Mouse (Mus musculus): ENCODE results near the gene Mcm10. TPM values are rescaled to one million over a fixed set of nuclear protein-coding genes. Genes with fewer than 3 reads are reported as not detected.

Mcm10 gene
- polyA plus RNA-seq (2015; fragmentation: Nextera tagmentation; extraction: Ambion mirVana) = 2.0 and 2.1 TPM in 2 replicates

GRCm38 (mm10) chr2:5012491-5013324 is at the start of gene Mcm10:
Gene Mcm10 (minus strand): TSS chr2:5012791.
- peak within 1 kb of the TSS; percentile 60 for H3K4me2 ChIP-seq (replicated peaks; ENCODE audit: low read depth, low read length)
- H3K27ac ChIP-seq (ENCODE audit: low read length) = no peak within 1 kb of the TSS
- H3K4me1 ChIP-seq (ENCODE audit: insufficient read depth, low read depth, low read length) = 0 out of 2 replicates have a peak, but pooled peaks cover 4% of the 10 kb centered on the region
- WGBS = 3% methylated on average over 32 of the region's 32 CpGs
- H3K36me3 ChIP-seq (ENCODE audit: insufficient read depth, low read length) = no peaks in the 10 kb centered on the region
- ATAC-seq = peak; percentile 100
- H3K27me3 ChIP-seq (replicated peaks; ENCODE audit: insufficient read depth, low read length) = no peaks in the 10 kb centered on the region
- H3K9me3 ChIP-seq (ENCODE audit: low read length) = no peaks in the 10 kb centered on the region
- H3K4me3 ChIP-seq (ENCODE audit: low read depth, low read length) = peak within 1 kb of the TSS; percentile 55
- no peak within 1 kb of the TSS for H3K9ac ChIP-seq (replicated peaks; ENCODE audit: low read depth)
- no peak for TF ChIP-seq CTCF (IDR thresholded peaks at IDR 0.05)
- no peak for TF ChIP-seq EP300 (IDR thresholded peaks at IDR 0.05)
- DNase-seq (ENCODE audit: low spot score) = peak; percentile 98

- no peaks in the 10 kb centered on the region for H3K27me3 ChIP-seq (replicated peaks; ENCODE audit: insufficient read depth, low read length)
- no peak for TF ChIP-seq CTCF (IDR thresholded peaks at IDR 0.05)
- no peak for TF ChIP-seq EP300 (IDR thresholded peaks at IDR 0.05)
- ATAC-seq = no peak
- H3K27ac ChIP-seq (ENCODE audit: low read length) = no peak overlapping the region
- no peaks in the 10 kb centered on the region for H3K36me3 ChIP-seq (ENCODE audit: insufficient read depth, low read length)
- no peak overlapping the region for H3K4me2 ChIP-seq (replicated peaks; ENCODE audit: low read depth, low read length)
- no peak overlapping the region for H3K9ac ChIP-seq (replicated peaks; ENCODE audit: low read depth)
- H3K9me3 ChIP-seq (ENCODE audit: low read length) = no peaks in the 10 kb centered on the region
- no peak for DNase-seq (ENCODE audit: low spot score)
- no peak overlapping the region for H3K4me3 ChIP-seq (ENCODE audit: low read depth, low read length)
- H3K4me1 ChIP-seq (ENCODE audit: insufficient read depth, low read depth, low read length) = peaks cover 10% of the 10 kb centered on the region; the same call in 1 of the 2 replicates
- 66% methylated on average over 8 of the region's 8 CpGs for WGBS
Observed at GRCm38 (mm10) chr2:5061133-5061708, 48.6 kb upstream of the Mcm10 start.

DNA sequence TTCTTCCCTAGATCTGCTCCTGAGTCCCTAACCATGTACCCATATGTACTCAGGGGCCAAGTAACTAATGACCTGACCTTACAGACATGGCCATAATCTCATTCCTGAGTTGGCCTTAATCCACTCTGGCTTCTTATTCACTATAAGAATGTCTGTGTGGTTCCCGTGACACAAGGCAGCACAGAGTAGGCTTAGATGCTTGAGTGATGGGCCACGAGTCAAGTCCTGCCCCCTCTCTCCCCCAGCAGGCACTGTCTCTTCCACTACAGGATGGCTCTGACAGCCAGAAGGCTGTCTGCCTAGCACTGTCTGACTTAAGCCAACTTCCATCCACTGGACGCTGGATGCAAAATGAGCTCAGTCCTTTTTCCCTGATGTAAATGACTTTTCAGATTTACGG is 47.4 kb upstream of the Mcm10 start:
- no peaks in the 10 kb centered on the region for H3K36me3 ChIP-seq (ENCODE audit: insufficient read depth, low read length)
- TF ChIP-seq CTCF (IDR thresholded peaks at IDR 0.05) (no peak), EP300 (IDR thresholded peaks at IDR 0.05) (no peak)
- H3K9ac ChIP-seq (replicated peaks; ENCODE audit: low read depth) = no peak overlapping the region
- DNase-seq (ENCODE audit: low spot score) (no peak), ATAC-seq (no peak)
- no peaks in the 10 kb centered on the region for H3K27me3 ChIP-seq (replicated peaks; ENCODE audit: insufficient read depth, low read length)
- WGBS = 83% methylated on average over 4 of the region's 4 CpGs
- H3K9me3 ChIP-seq (ENCODE audit: low read length) = no peaks in the 10 kb centered on the region
- H3K4me1 ChIP-seq (ENCODE audit: insufficient read depth, low read depth, low read length) = peaks cover 10% of the 10 kb centered on the region; the same call in 1 of the 2 replicates
- no peak overlapping the region for H3K4me3 ChIP-seq (ENCODE audit: low read depth, low read length)
- H3K27ac ChIP-seq (ENCODE audit: low read length) = no peak overlapping the region
- H3K4me2 ChIP-seq (replicated peaks; ENCODE audit: low read depth, low read length) = no peak overlapping the region

DNA sequence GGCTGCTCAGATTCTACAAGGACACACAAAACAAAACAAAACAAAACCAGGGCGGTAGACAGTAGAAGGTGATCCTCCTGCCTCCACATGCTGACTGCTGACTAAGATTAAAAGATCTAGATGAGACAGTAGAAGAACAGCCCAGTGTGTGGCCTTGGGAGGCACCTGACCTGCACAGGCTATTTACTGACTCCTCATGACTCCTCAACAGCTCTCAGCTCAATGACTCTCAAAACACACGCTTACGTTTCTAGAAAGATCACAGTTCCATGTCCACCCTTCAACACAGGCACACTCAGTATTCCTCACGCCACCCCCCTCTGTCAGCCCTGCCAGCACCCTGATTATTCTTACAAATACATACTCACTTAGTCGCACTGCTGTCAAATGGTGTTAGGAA is 45.8 kb upstream of the Mcm10 start:
- Histone ChIP-seq H3K4me2 (replicated peaks; ENCODE audit: low read depth, low read length) (no peak overlapping the region), H3K36me3 (ENCODE audit: insufficient read depth, low read length) (no peaks in the 10 kb centered on the region), H3K27ac (ENCODE audit: low read length) (no peak overlapping the region), H3K9ac (replicated peaks; ENCODE audit: low read depth) (no peak overlapping the region), H3K4me1 (ENCODE audit: insufficient read depth, low read depth, low read length) (peaks cover 5% of the 10 kb centered on the region; the same call in 1 of the 2 replicates), H3K9me3 (ENCODE audit: low read length) (no peaks in the 10 kb centered on the region), H3K4me3 (ENCODE audit: low read depth, low read length) (no peak overlapping the region), H3K27me3 (replicated peaks; ENCODE audit: insufficient read depth, low read length) (no peaks in the 10 kb centered on the region)
- DNase-seq (ENCODE audit: low spot score) = peak; percentile 83
- 45% methylated on average over 5 of the region's 5 CpGs for WGBS
- ATAC-seq = peak; percentile 91
- TF ChIP-seq CTCF (IDR thresholded peaks at IDR 0.05) (no peak), EP300 (IDR thresholded peaks at IDR 0.05) (peak; percentile 79)

DNA sequence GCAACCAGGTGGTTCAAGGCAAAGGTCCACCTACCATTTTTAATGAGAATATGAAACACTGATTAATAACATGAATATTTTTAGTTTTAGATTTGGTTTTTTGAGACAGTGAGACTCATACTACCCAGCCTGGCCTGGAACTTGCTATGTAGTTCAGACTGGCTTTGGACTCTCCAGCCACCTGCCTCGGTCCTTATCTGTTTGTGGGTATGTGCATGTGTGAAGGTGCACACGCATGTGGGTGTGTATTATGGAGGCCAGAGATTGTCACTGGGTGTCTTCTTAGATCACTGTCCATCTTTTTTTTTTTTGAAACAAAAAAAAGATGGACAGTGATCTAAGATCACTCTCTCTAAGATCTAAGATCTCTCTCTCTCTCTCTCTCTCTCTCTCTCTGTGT is 38.0 kb upstream of the Mcm10 start:
- ATAC-seq = no peak
- 86% methylated on average over 2 of the region's 2 CpGs for WGBS
- H3K9ac ChIP-seq (replicated peaks; ENCODE audit: low read depth) = no peak overlapping the region
- no peak overlapping the region for H3K4me3 ChIP-seq (ENCODE audit: low read depth, low read length)
- no peaks in the 10 kb centered on the region for H3K27me3 ChIP-seq (replicated peaks; ENCODE audit: insufficient read depth, low read length)
- H3K9me3 ChIP-seq (ENCODE audit: low read length) = no peaks in the 10 kb centered on the region
- H3K36me3 ChIP-seq (ENCODE audit: insufficient read depth, low read length) = no peaks in the 10 kb centered on the region
- no peak overlapping the region for H3K27ac ChIP-seq (ENCODE audit: low read length)
- H3K4me1 ChIP-seq (ENCODE audit: insufficient read depth, low read depth, low read length) = no peaks in the 10 kb centered on the region
- no peak for TF ChIP-seq EP300 (IDR thresholded peaks at IDR 0.05)
- no peak for TF ChIP-seq CTCF (IDR thresholded peaks at IDR 0.05)
- H3K4me2 ChIP-seq (replicated peaks; ENCODE audit: low read depth, low read length) = no peak overlapping the region
- DNase-seq (ENCODE audit: low spot score) = no peak

DNA sequence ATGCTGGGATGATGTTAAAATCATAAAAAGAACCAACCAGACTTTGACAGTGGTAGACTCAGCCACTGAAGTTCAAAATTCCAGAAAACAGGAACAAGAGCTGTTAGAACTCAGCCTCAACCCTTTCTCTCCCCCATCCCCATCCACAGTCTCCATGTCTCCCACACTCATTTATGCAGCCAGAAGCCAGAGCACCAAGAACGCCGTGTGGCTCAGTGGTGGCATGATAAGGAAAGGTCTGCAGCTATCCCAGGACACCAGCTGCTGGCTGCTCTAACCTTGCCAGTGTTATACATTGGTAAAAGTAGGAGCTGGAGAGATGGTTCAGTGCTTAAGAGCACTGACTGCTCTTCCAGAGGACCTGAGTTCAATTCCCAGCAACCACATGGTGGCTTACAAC is 34.4 kb upstream of the Mcm10 start:
- no peak overlapping the region for H3K4me3 ChIP-seq (ENCODE audit: low read depth, low read length)
- TF ChIP-seq EP300 (IDR thresholded peaks at IDR 0.05) (no peak), CTCF (IDR thresholded peaks at IDR 0.05) (no peak)
- no peaks in the 10 kb centered on the region for H3K9me3 ChIP-seq (ENCODE audit: low read length)
- no peak for ATAC-seq
- no peak overlapping the region for H3K4me2 ChIP-seq (replicated peaks; ENCODE audit: low read depth, low read length)
- H3K27ac ChIP-seq (ENCODE audit: low read length) = no peak overlapping the region
- no peak for DNase-seq (ENCODE audit: low spot score)
- no peaks in the 10 kb centered on the region for H3K27me3 ChIP-seq (replicated peaks; ENCODE audit: insufficient read depth, low read length)
- WGBS = 72% methylated on average over 2 of the region's 2 CpGs
- no peaks in the 10 kb centered on the region for H3K4me1 ChIP-seq (ENCODE audit: insufficient read depth, low read depth, low read length)
- H3K9ac ChIP-seq (replicated peaks; ENCODE audit: low read depth) = no peak overlapping the region
- no peaks in the 10 kb centered on the region for H3K36me3 ChIP-seq (ENCODE audit: insufficient read depth, low read length)

Measured in lung, postnatal 0 days (tissue).